Mouse (Mus musculus) retina, adult 2 months (tissue): ENCODE measurements at regions not wholly inside any gene's neighbourhood (a gene's known extent, or its start where the extent isn't known, plus 50 kb on each side); places are given as distances from the start of the nearest gene placed in this dataset.

Experiments
- DNase-seq: peaks from one replicate; pipeline ENCODE4 v3.0.0-alpha.2; 2012; ENCODE audit warnings: low read depth, low spot score

DNA sequence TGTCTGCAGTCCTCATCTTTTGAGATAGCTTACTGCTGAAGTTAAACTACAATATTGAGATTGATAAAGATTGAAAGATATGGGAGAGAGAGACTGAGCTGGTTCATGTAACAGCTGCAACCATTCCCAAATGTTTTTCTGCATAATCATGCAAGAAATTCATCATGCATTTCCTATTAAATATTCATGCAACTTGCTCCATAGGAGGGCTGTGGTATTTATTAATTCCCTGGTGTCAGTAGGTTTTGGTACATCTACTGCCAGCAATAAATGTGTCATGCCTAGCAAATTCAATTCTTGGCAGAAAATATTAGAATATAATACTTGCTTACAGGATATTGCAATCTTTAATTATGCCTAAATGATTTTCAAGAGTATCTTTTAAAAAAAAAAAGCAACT lies 125.5 kb upstream of the Rbms1 start:
- DNase-seq, result no peak

DNA sequence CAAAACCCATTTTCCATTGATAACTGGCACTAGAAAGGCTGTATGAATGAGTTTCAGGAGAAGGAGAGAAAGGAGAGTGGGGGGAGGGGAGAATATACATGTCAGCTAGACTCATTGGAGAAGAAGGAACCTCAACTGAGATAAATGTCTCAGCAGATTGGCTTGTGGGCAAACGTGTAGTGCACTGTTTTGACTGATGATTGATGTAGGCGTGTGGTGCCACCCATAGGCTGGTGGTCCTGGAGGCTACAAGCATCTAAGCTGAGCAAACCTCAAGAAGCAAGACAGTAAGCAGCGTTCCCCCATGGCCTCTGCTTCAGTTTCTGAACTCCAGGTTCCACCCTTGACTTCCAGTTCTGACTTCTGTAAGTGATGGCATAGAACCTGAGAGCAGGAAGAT lies 121.8 kb upstream of the Rbms1 start:
- no peak for DNase-seq

GRCm38 (mm10) chr2:61083100-61083499 lies 120.1 kb upstream of the Rbms1 start:
- no peak for DNase-seq

DNA sequence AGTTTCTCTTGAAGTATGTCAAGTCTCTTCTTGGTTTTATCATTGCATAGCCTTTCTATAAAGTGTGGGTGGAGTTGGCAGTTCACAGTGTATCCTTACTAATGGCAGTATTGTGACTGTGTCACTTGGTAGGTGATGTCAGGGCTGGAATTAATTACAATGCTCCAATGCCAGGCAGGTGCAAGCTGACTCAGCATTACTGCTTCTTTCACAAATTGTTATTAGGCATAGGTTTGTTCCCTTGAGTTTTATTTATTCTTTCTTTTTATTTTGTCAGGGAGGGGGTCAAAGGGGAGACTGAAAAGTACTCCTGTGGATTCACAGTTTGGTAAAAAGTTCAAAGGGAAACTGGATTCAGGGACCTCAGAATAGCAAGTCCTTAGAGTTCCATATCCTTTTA lies 119.6 kb upstream of the Rbms1 start:
- DNase-seq, result no peak

- DNase-seq, result no peak
Observed at GRCm38 (mm10) chr2:61080006-61080405, 117.0 kb upstream of the Rbms1 start.

DNA sequence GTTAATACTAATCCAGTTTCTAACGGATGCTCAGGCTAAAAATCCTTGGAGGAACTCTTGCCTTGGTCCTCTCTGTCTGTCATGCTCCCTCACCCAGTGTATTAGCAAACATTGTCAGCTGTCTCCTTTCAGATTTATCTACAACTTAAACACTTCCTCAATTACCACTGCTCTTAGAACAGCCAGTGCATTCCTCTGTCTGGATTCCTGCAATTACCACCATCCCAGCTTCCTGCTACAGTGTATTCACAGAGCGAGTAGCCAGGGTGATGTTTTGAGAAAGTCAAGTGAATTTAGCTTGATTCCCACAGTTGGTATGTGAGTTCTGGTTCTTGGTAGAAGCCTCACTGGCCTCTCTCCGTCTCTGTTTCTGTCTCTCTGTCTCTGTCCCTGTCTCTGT lies 108.0 kb upstream of the Rbms1 start:
- DNase-seq, result no peak

- no peak for DNase-seq
Observed at GRCm38 (mm10) chr2:61067877-61068276, 104.9 kb upstream of the Rbms1 start.

DNA sequence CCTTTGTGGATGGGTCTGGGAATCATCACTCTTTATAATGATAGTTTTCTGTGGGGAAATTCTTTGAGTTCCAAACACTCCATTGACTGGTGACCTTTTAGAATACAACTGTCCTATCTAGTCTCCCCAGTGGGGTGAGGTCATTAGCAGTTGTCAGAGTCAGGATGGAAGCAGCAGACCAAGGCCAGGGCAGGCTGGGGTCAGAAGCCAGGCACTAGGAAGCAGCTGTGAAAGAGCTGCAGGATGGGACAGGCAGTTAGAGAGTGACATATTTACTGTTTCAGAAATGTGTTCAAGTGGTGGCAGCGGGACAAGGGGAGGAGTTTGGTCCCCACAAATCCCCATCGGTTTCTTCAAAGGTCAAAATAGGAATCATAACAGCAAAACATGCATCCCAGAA lies 99.1 kb upstream of the Rbms1 start:
- no peak for DNase-seq

- DNase-seq, result no peak
Observed at GRCm38 (mm10) chr2:61060906-61061305, 97.9 kb upstream of the Rbms1 start.

DNA sequence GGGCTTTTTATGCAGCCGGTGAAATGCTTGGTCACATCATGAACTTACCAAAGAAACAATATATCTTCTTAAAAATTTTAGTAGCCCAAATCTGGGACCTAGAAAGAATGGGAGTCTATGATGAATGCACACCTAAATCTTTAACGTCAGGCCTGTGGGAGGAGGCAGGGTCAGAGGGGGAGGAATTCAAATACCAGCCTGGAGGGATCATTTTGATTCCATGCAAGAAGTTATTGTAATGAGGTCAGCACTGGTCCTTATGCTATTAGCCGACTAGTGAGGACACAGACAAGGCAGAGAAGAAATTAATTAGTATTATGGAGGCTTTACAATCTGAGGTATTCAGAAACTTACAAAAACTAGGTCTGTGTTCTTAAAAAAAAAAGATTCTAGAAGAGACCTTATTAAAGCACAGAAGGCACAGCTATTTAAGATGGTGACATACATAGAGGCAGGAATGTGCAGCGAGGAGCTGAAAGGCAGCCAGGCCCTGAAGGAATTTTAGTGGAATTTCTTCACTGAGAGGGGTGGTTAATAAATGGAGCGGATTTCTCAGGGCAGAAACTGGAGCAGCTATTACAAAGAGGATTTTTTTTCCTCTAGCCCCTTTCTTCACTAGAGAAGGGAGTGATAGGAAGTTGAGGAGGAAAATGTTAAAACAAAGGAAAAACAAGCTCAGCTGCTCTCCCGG lies 95.7 kb upstream of the Rbms1 start:
- no peak for DNase-seq

DNA sequence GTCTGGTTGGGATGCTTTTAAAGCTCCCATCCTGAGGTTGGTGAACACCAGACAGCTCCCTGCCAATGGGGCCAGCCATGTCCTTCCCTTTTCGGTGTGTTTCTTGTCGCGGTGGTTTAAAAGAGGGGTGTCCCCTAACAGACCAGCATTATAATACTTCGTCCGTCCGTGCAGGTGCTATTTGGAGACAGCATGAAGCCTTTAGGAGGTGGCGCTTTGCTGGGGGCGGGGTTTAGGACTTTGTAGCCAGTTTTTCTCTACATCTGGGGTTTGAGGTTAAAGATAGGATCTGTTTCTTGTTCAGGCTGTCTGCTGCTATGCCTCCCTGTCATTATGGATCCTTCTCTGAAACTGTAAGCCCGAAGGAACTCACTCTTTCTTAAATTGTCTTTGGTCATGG lies 89.3 kb upstream of the Rbms1 start:
- no peak for DNase-seq

DNA sequence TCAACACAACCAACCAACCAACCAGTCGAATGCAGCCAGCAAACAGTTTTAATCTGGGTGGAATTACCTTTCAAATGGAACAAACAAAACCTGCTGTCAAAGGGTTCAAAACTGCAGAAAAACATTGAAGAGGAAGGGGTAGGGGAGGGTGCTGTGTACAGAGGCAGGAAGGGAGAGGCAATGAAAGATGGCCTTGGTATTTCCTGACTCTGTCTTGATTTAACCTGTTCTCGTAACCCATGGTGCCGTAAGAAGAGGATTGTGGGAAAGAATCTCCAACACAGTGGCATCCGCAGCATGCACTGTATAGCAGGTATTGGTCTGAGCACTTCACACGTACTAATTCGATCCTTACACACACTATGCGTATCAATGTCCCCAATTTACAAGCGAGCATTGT lies 88.8 kb upstream of the Rbms1 start:
- no peak for DNase-seq

GRCm38 (mm10) chr2:61046111-61046767 lies 83.2 kb upstream of the Rbms1 start:
- no peak for DNase-seq

- no peak for DNase-seq
Observed at GRCm38 (mm10) chr2:61045467-61045866, 82.5 kb upstream of the Rbms1 start.

DNA sequence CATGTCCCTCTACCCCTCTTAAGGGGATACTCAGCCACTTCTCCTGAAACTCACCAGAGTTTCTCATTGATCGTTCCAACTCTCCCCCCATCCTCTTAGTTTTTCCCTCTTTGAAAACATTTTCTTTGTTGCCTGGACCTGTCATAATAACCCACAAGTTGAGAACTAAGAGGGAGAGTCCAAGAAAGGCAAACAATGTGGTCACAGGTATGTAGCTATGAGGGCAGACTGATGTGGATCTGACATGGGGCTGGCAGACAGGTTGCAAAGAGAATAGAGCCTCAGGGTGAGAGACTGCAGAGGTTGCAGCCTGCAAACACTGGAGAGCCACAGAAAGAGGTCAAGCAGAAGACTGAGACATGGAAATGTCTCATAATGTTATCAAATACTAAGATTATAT lies 69.9 kb upstream of the Rbms1 start:
- DNase-seq, result no peak

DNA sequence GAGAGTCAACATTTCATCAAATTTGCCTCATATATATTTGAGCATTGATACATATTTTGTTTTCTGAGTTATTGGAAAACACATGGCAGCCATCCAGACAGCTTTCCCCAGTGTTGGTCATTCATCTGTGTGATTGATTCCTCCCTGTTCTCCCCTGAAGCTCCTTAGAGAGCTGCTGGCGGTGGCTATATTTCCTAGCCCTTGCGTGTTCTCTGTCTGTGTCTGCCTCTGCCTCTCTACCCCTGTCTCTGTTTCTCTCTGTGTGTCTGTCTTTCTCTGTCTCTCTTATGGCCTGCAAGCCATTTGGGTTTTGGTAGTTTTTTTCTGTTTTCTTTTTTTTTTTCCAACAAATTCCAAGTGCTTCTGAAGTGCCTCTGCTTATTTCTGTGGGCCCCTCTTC lies 66.7 kb upstream of the Rbms1 start:
- DNase-seq, result no peak

DNA sequence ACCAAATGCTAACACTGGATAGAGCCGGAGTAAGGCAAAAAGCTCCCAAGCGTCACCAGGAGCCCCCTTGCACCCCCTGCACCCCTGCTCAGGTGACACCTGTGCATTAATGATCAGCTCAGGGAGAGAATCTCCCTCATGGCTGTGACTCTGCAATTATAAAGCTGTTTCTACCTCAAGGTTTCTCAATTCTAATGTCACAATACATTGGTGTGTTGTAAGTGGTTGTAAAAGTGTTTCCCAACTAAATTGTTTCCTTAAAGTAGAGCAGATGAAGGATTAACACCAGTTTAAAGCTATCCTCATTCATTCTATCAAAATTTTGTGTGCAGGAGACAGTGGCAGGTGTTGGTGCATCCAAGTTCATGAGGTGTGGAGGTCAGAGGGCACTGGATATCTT lies 65.6 kb upstream of the Rbms1 start:
- no peak for DNase-seq

- no peak for DNase-seq
Observed at GRCm38 (mm10) chr2:61027686-61028085, 64.7 kb upstream of the Rbms1 start.

- DNase-seq, result no peak
Observed at GRCm38 (mm10) chr2:61022411-61022810, 59.4 kb upstream of the Rbms1 start.

DNA sequence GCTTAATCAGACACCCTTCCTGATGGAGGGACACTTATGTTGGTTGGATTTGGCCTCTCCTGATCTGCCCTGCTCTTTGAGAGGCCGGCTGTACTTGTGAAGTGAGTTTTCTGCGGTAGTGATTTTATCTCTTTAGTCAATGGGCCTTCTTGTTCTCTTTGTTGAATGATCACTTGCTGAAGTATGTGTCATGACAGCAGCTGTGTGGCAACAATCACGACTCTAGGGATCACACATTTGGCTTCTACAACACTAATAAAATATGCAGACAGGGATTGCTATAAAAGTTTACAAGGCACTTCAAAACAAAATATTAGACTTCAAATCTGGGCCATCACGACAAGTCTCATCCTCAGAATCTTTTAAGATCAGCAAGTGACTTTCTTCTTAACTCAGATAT lies 57.8 kb upstream of the Rbms1 start:
- no peak for DNase-seq

GRCm38 (mm10) chr2:61013006-61013405 lies 50.0 kb upstream of the Rbms1 start:
- no peak for DNase-seq
